Mouse (Mus musculus): ENCODE data around the gene Rab7. TPM values are rescaled to one million over a fixed set of nuclear protein-coding genes. Genes with fewer than 3 reads are reported as not detected.
A peak's percentile ranks its signal among the peaks of the same experiment; 100 is the strongest.

The Rab7 gene
- polyA plus RNA-seq, 1 experiment = 163 TPM

DNA sequence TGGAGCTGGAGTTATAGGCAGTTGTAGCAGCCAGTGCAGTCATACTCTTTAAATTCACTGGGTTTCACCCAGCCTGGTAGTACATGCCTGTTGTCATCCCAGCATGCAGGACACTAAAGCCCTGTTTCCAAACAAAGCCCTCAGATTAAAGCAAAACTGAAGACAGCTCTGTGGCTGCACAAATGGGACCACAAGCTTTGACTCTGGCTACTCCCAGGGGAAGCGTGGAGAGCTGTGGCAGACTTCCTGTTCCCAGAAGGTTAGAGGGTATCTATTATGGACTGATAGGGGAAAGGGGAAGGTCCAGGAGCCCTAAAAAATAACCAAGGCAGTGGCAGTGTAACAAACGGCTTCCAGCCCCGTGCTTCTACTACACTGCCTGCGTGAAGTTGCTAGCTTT lies 49.6 kb downstream of the Rab7 start:
- H3K27me3 ChIP-seq (ENCODE audit: control insufficient read depth, insufficient read depth, low read length, poor library complexity, severe bottlenecking) = no peaks in the 10 kb centered on the region
- no peaks in the 10 kb centered on the region for H3K9me3 ChIP-seq (replicated peaks; ENCODE audit: control insufficient read depth, insufficient read depth, low read length, poor library complexity, severe bottlenecking)
- no peaks in the 10 kb centered on the region for H3K4me1 ChIP-seq (ENCODE audit: control insufficient read depth, insufficient read depth, low read length)
- TF ChIP-seq EP300 (IDR thresholded peaks at IDR 0.05; ENCODE audit: insufficient read depth, low read depth, low read length) (no peak), CTCF (IDR thresholded peaks at IDR 0.05; ENCODE audit: low read depth, low read length) (no peak), POLR2A (IDR thresholded peaks at IDR 0.05; ENCODE audit: insufficient read depth, low read length) (no peak)
- H3K9ac ChIP-seq (ENCODE audit: low read depth, poor library complexity, severe bottlenecking) = no peak overlapping the region
- no peak overlapping the region for H3K27ac ChIP-seq (ENCODE audit: insufficient read depth, low read length)
- no peak overlapping the region for H3K4me3 ChIP-seq (ENCODE audit: low read depth, low read length)
- H3K36me3 ChIP-seq (ENCODE audit: control insufficient read depth, insufficient read depth, low read length, poor library complexity, severe bottlenecking) = peaks cover 5% of the 10 kb centered on the region

DNA sequence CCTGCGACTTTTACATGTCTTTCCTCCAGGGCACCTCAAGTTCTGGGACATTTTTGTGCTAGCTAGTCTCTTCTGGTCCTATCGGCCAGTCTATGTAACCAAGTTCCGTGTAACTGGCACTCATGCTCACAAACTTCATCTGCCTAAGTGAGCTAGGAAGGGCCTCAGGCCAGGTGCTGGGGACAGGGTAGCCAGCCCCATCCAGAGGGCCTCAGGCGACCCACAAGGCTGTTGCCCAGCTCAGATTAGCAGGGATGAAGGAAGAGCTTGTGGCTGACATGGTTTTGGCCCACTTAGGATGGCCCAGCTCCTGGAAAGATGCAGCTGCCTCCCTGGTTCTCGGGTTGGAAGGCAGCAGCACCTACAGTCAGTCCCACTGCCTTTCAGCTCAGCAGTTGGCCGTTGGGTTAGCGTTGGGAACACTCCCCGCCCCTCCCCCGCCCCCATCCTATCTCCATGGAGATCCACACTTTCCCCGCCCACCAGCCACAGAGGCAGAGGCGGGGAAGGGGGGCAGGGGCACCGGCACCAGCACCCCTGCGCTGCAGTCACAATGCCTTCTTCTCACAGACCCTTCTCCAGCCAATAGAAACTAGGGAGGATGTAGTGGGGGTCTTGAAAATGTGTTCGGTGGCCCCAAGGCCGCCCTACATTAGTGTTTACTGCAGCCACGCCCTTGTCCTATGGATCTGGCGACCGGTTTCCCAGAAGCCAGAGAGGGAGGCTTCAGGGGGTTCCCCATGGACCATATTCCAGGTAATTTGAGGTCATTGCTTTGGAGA lies 51.1 kb downstream of the Rab7 start:
- Histone ChIP-seq H3K27ac (ENCODE audit: insufficient read depth, low read length) (peak overlapping the region; percentile 33), H3K9me3 (replicated peaks; ENCODE audit: control insufficient read depth, insufficient read depth, low read length, poor library complexity, severe bottlenecking) (no peaks in the 10 kb centered on the region), H3K4me1 (ENCODE audit: control insufficient read depth, insufficient read depth, low read length) (peaks cover 2% of the 10 kb centered on the region), H3K27me3 (ENCODE audit: control insufficient read depth, insufficient read depth, low read length, poor library complexity, severe bottlenecking) (no peaks in the 10 kb centered on the region), H3K9ac (ENCODE audit: low read depth, poor library complexity, severe bottlenecking) (no peak overlapping the region), H3K36me3 (ENCODE audit: control insufficient read depth, insufficient read depth, low read length, poor library complexity, severe bottlenecking) (no peaks in the 10 kb centered on the region), H3K4me3 (ENCODE audit: low read depth, low read length) (peak overlapping the region; percentile 35)
- TF ChIP-seq POLR2A (IDR thresholded peaks at IDR 0.05; ENCODE audit: insufficient read depth, low read length) = no peak
- TF ChIP-seq EP300 (IDR thresholded peaks at IDR 0.05; ENCODE audit: insufficient read depth, low read depth, low read length) = peak; percentile 20; the same call in 1 of the 2 replicates

DNA sequence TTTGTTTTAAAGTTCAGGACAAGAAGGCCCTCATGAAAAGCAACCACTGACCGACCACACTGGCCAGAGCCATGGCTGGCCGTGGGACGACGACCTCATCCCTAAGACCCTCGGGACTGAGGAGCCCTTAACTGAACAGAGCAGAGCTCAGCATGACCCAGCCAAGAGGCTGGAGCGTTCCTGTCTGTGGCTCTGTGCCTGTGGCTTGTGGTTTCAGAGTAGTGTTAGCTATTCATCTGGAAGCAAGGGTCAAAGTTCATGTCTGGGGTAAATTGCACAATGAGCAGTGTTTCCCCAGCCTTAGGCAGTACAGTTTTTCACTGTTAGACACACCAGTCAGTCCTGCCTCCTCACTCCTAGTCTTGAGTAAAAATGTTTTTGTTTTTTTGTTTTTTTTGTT lies 52.3 kb downstream of the Rab7 start:
- H3K4me3 ChIP-seq (ENCODE audit: low read depth, low read length) = no peak overlapping the region
- no peaks in the 10 kb centered on the region for H3K36me3 ChIP-seq (ENCODE audit: control insufficient read depth, insufficient read depth, low read length, poor library complexity, severe bottlenecking)
- peaks cover 2% of the 10 kb centered on the region for H3K4me1 ChIP-seq (ENCODE audit: control insufficient read depth, insufficient read depth, low read length)
- no peak overlapping the region for H3K9ac ChIP-seq (ENCODE audit: low read depth, poor library complexity, severe bottlenecking)
- H3K27me3 ChIP-seq (ENCODE audit: control insufficient read depth, insufficient read depth, low read length, poor library complexity, severe bottlenecking) = no peaks in the 10 kb centered on the region
- TF ChIP-seq CTCF (IDR thresholded peaks at IDR 0.05; ENCODE audit: low read depth, low read length) (no peak), EP300 (IDR thresholded peaks at IDR 0.05; ENCODE audit: insufficient read depth, low read depth, low read length) (no peak), POLR2A (IDR thresholded peaks at IDR 0.05; ENCODE audit: insufficient read depth, low read length) (no peak)
- H3K27ac ChIP-seq (ENCODE audit: insufficient read depth, low read length) = no peak overlapping the region
- no peaks in the 10 kb centered on the region for H3K9me3 ChIP-seq (replicated peaks; ENCODE audit: control insufficient read depth, insufficient read depth, low read length, poor library complexity, severe bottlenecking)

DNA sequence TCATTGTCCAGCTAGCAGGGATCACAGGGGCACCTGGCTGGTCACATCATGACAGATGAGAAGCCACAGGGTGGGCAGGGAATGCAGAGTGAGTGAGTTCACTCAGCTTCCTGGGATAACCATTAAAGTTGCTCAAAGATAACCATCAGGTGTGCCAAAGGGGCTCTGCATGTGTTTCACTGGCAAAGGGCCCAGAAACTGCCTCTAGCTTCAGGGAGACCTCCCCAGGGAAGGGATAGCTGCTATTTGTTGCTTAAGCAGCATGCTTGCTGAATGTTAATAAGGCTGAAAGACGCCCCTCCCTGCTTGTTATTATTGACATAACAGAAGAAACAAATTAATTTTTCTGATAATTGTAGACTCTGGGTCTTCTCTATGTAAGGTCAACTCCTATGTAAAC lies 53.2 kb downstream of the Rab7 start:
- Histone ChIP-seq H3K9me3 (replicated peaks; ENCODE audit: control insufficient read depth, insufficient read depth, low read length, poor library complexity, severe bottlenecking) (no peaks in the 10 kb centered on the region), H3K27ac (ENCODE audit: insufficient read depth, low read length) (no peak overlapping the region), H3K27me3 (ENCODE audit: control insufficient read depth, insufficient read depth, low read length, poor library complexity, severe bottlenecking) (no peaks in the 10 kb centered on the region)

DNA sequence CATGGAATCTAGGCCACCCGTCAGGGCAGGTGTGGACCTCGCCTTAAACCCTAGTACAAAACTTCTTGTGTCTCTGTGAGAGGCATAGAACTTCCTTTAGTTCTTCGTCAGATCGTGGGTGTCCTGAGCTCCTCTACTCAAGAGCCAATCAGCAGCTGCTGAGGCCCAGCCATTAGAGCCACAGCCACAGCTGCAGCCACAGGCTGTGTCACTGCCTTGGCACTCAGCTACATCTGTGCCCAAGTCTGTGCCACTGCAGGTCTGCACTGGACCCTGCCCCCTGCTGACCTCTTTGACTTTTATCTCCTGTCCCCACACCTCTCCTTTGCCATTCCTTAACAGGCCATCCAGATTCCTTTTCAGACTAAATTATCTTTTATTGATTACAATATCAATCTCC lies 53.9 kb downstream of the Rab7 start:
- Histone ChIP-seq H3K4me1 (ENCODE audit: control insufficient read depth, insufficient read depth, low read length) (peaks cover 2% of the 10 kb centered on the region), H3K9ac (ENCODE audit: low read depth, poor library complexity, severe bottlenecking) (no peak overlapping the region), H3K36me3 (ENCODE audit: control insufficient read depth, insufficient read depth, low read length, poor library complexity, severe bottlenecking) (no peaks in the 10 kb centered on the region), H3K27ac (ENCODE audit: insufficient read depth, low read length) (no peak overlapping the region), H3K9me3 (replicated peaks; ENCODE audit: control insufficient read depth, insufficient read depth, low read length, poor library complexity, severe bottlenecking) (no peaks in the 10 kb centered on the region), H3K27me3 (ENCODE audit: control insufficient read depth, insufficient read depth, low read length, poor library complexity, severe bottlenecking) (no peaks in the 10 kb centered on the region), H3K4me3 (ENCODE audit: low read depth, low read length) (no peak overlapping the region)
- TF ChIP-seq CTCF (IDR thresholded peaks at IDR 0.05; ENCODE audit: low read depth, low read length) = no peak
- TF ChIP-seq EP300 (IDR thresholded peaks at IDR 0.05; ENCODE audit: insufficient read depth, low read depth, low read length) = no peak
- no peak for TF ChIP-seq POLR2A (IDR thresholded peaks at IDR 0.05; ENCODE audit: insufficient read depth, low read length)

More for the DNA sequence above, 53.2 kb downstream of the Rab7 start:
- TF ChIP-seq POLR2A (IDR thresholded peaks at IDR 0.05; ENCODE audit: insufficient read depth, low read length) = no peak
- no peak for TF ChIP-seq EP300 (IDR thresholded peaks at IDR 0.05; ENCODE audit: insufficient read depth, low read depth, low read length)
- no peak for TF ChIP-seq CTCF (IDR thresholded peaks at IDR 0.05; ENCODE audit: low read depth, low read length)
- Histone ChIP-seq H3K4me3 (ENCODE audit: low read depth, low read length) (no peak overlapping the region), H3K36me3 (ENCODE audit: control insufficient read depth, insufficient read depth, low read length, poor library complexity, severe bottlenecking) (no peaks in the 10 kb centered on the region), H3K4me1 (ENCODE audit: control insufficient read depth, insufficient read depth, low read length) (peaks cover 2% of the 10 kb centered on the region), H3K9ac (ENCODE audit: low read depth, poor library complexity, severe bottlenecking) (no peak overlapping the region)

DNA sequence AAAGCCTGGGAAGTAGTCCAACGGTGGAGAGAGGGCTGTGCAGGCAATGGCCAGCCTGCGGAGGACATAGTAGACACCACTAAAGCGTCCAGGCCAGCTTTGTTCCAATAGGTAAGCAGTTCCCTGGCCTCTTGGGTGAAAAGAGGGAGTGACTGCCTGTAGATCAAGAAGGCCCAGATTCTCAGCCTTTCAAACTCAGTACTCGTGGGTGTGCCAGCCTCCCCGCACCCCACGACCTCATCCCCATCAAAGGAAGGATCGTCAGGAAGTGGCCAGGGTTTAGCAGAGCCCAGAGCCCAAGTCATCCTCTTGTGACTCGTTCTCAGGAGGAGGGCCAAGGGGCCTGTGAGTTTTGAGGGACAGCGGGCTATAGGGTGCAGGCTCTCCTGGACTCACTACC lies 62.6 kb downstream of the Rab7 start:
- no peaks in the 10 kb centered on the region for H3K9me3 ChIP-seq (replicated peaks; ENCODE audit: control insufficient read depth, insufficient read depth, low read length, poor library complexity, severe bottlenecking)
- H3K4me3 ChIP-seq (ENCODE audit: low read depth, low read length) = peak overlapping the region; percentile 65
- no peaks in the 10 kb centered on the region for H3K36me3 ChIP-seq (ENCODE audit: control insufficient read depth, insufficient read depth, low read length, poor library complexity, severe bottlenecking)
- H3K4me1 ChIP-seq (ENCODE audit: control insufficient read depth, insufficient read depth, low read length) = no peaks in the 10 kb centered on the region
- no peak for TF ChIP-seq POLR2A (IDR thresholded peaks at IDR 0.05; ENCODE audit: insufficient read depth, low read length)
- no peak for TF ChIP-seq EP300 (IDR thresholded peaks at IDR 0.05; ENCODE audit: insufficient read depth, low read depth, low read length)
- no peak for TF ChIP-seq CTCF (IDR thresholded peaks at IDR 0.05; ENCODE audit: low read depth, low read length)
- no peaks in the 10 kb centered on the region for H3K27me3 ChIP-seq (ENCODE audit: control insufficient read depth, insufficient read depth, low read length, poor library complexity, severe bottlenecking)
- H3K9ac ChIP-seq (ENCODE audit: low read depth, poor library complexity, severe bottlenecking) = peak overlapping the region; percentile 94; the same call in 1 of the 2 replicates
- no peak overlapping the region for H3K27ac ChIP-seq (ENCODE audit: insufficient read depth, low read length)

Data from ES-Bruce4 (cell line).